8 mouse cellular contexts compared by ENCODE assay signal in the genomic region with DNA sequence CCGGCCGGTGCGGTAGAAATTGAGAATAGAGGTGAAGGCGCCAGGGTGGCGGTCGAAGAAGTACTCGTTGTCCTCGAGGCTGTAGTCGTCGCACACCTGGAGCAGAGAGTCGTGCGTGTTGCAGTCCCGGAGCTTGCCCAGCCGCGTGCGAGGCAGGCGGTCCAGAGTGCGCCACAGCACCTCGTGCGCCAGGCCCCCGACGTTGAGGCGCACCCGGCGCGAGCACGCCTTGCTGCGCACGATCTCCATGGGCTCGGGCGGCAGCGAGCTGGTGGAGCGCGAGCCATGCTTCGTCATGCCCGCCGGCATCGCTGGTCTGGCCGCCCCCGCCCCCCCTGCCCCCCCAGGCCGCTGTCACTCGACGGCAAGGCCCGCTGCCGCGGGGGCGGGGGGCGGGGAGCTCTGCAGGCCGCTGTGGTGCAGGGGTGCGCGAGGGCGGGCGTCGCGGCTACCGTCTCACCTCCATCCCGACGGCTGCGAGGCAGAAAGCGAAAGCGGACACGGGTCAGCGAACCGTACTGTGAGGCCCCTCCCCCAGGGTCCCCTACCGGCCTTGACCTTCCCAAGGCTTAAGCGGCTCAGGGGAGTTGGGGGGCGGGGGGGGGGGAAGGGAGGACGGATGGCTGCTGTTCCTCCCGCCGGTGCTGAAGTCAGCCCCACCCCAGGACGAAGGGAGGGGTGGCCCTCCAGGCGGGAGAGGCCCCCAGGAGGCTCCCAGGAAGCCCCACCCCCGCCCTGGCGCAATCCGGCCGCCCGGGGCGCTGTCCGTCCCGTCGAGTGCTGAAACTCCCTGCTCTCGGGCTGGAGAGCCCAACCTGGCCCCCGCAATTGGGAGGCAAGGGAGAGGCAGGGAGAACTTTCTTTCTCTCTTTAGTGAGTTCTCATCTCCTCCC. TPM values are rescaled to one million over a fixed set of nuclear protein-coding genes. Genes with fewer than 3 reads are reported as not detected.
DNase-seq lines count a peak whose midpoint lies in the region; ATAC-seq and TF ChIP-seq lines count a peak whose summit lies in the region.

No protein-coding gene starts in this region.

- DNase-seq in layer of hippocampus, adult 2 months (ENCODE audit: low spot score in 2 of 2): peak in 1 of 2 experiments; percentile 52
- DNase-seq in layer of hippocampus, adult 18-20 months (ENCODE audit: low spot score in 2 of 2): no peak
- peak; percentile 87 to 94 for DNase-seq in heart, adult 18-20 months
- DNase-seq in kidney, adult 11 months: peak; percentile 62
- peak; percentile 70 for DNase-seq in ovary, adult 18-20 months (ENCODE audit: low spot score)
- peak; percentile 56 for DNase-seq in thymus, postnatal 25 days

- peaks cover 11% of the 10 kb centered on the region for H3K4me1 ChIP-seq in cortical plate, adult 2 months (ENCODE audit: control insufficient read depth, insufficient read depth, low read length)
- H3K4me1 ChIP-seq in lung, embryonic 15.5 days: peaks cover 19% of the 10 kb centered on the region

- 14% methylated on average over 67 of the region's 83 CpGs for WGBS in lung, embryonic 15.5 days

- H3K36me3 ChIP-seq in lung, embryonic 15.5 days: no peaks in the 10 kb centered on the region

- H3K27ac ChIP-seq in layer of hippocampus, adult 2 months: peak overlapping the region; percentile 93
- peak overlapping the region; percentile 96; the same call in 1 of the 2 replicates for H3K27ac ChIP-seq in cortical plate, adult 2 months (ENCODE audit: insufficient read depth, low read length)
- no peak overlapping the region for H3K27ac ChIP-seq in lung, embryonic 15.5 days

- peak overlapping the region; percentile 75 for H3K4me3 ChIP-seq in layer of hippocampus, adult 2 months
- H3K4me3 ChIP-seq in cortical plate, adult 2 months (ENCODE audit: insufficient read depth, low read length): peak overlapping the region; percentile 90
- peak overlapping the region; percentile 53 for H3K4me3 ChIP-seq in lung, embryonic 15.5 days

- H3K9ac ChIP-seq in lung, embryonic 15.5 days: no peak overlapping the region

- peak overlapping the region; percentile 87 for H3K4me2 ChIP-seq in lung, embryonic 15.5 days

- peaks cover 73% of the 10 kb centered on the region for H3K27me3 ChIP-seq in lung, embryonic 15.5 days

- TF ChIP-seq CTCF in layer of hippocampus, adult 2 months (conservative IDR thresholded peaks at IDR 0.05): peak; percentile 66
- TF ChIP-seq CTCF in cortical plate, adult 2 months (IDR thresholded peaks at IDR 0.05; ENCODE audit: extremely low read depth, insufficient read depth, low read length): no peak

- TF ChIP-seq POLR2A in cortical plate, adult 2 months (IDR thresholded peaks at IDR 0.05; ENCODE audit: extremely low read depth, insufficient read depth, low read length): no peak

- ATAC-seq in lung, embryonic 15.5 days (ENCODE audit: borderline replicate concordance, extremely low read depth, low FRiP score, low TSS enrichment): peak; percentile 73

- H3K9me3 ChIP-seq in lung, embryonic 15.5 days: no peaks in the 10 kb centered on the region

RNA-seq across cellular contexts. Expression of gene Kcnb1, which starts 1.4 kb away (rescaled TPM):
- 100 to 1,000 TPM; 103 to 105 TPM for total RNA-seq in layer of hippocampus, adult 2 months (2021)
- 100 to 1,000 TPM; 112 to 119 TPM for total RNA-seq in layer of hippocampus, adult 18-20 months (2021)
- 63.5 and 68.7 TPM in 2 replicates for polyA plus RNA-seq in cortical plate, adult 2 months (2012; rRNA removed)
- total RNA-seq in heart, adult 18-20 months (2021): 10 to 100 TPM; 32.8 to 36.1 TPM
- polyA plus RNA-seq in lung, embryonic 15.5 days (2015; fragmentation: Nextera tagmentation; extraction: Ambion mirVana): 0.25 and 0.31 TPM in 2 replicates

RNA-seq across cellular contexts. Expression of gene Ptgis, which starts 51.8 kb away (rescaled TPM):
- total RNA-seq in layer of hippocampus, adult 2 months (2021): under 1 TPM; 0.72 to 0.81 TPM
- total RNA-seq in layer of hippocampus, adult 18-20 months (2021): 1 to 10 TPM in 1 of 2 experiments, under 1 TPM in 1; 0.79 to 1.2 TPM
- polyA plus RNA-seq in cortical plate, adult 2 months (2012; rRNA removed): 2.0 and 2.1 TPM in 2 replicates
- total RNA-seq in heart, adult 18-20 months (2021): 10 to 100 TPM; 11.2 to 13.0 TPM
- 14.5 and 15.7 TPM in 2 replicates for polyA plus RNA-seq in lung, embryonic 15.5 days (2015; fragmentation: Nextera tagmentation; extraction: Ambion mirVana)

Comparison
In these comparisons a context has a peak if more than half of its experiments do, and no peak if none do; other contexts are left out.
1. DNase-seq: peak in heart, adult 18-20 months (2 of 2), kidney, adult 11 months (single experiment), ovary, adult 18-20 months (single experiment) and thymus, postnatal 25 days (single experiment); none in layer of hippocampus, adult 18-20 months (0 of 2).
2. RNA of gene Ptgis, which starts 51.8 kb away (total RNA-seq): 11.2 to 13.0 TPM in heart, adult 18-20 months; 0.79 to 1.2 TPM in layer of hippocampus, adult 18-20 months and 0.72 to 0.81 TPM in layer of hippocampus, adult 2 months; every median in the first group is over 4 times any median in the second.
3. Peak in every context shown above with its lines, with median percentiles within 50 percentile points of each other: H3K4me3 ChIP-seq.